Mouse (Mus musculus) cerebellum, postnatal 4 days (tissue): ENCODE results near the gene Ift22.
A peak's percentile ranks its signal among the peaks of the same experiment; 100 is the strongest.
"Not testable (repeated sequence)": the region's sequence is repeated elsewhere in the genome, so short reads cannot be mapped to it uniquely, and the experiment has no call there.

Experiments used
- DNase-seq, 2 experiments: peaks; one replicate each; pipeline ENCODE4 v3.0.0; 2022; ENCODE audit warnings: low spot score in 2 of 2, mixed read lengths in 1 of 2

Ift22 gene

DNA sequence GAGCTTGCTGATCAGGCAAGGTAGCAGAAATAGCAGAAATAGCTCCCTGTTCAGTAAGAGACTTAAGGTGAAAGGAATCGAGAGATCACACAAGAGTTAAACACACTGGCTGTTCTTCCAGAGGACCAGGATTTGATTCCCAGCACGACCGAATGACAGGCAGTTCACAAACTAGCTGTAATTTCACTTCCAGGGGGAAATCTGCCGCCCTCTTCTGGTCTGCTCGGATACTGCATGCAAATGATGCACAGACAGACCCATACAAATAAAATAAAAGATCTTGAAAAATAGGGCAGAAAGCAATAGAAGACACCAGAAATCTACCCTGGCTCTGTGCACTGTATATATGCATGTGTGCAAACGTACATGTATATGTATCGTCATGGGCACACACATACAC, 2.3 kb upstream of the Ift22 start:
- no peak for DNase-seq

DNA sequence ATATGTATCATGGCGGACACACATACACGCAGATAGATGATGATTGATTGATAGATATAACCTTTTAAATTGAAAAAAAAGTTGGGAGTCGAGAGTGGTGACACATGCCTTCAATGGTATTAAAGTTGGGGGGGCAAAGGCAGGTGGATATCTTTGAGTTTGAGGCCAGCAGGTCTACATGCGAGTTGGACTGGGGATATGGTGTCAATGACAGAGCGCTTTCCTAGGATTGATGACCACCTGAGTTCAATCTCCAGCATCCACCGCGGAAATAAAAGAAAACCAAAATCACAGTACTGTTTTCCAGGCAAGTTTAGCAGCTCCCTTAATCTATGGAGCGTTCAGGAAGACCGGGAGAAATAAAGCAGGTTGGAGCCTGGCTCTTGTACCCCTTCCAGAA, 363 bp upstream of the Ift22 start:
- DNase-seq = no peak

- no peak for DNase-seq
Measured at GRCm38 (mm10) chr5:136914183-136914582, 6.2 kb downstream of the Ift22 start.

DNA sequence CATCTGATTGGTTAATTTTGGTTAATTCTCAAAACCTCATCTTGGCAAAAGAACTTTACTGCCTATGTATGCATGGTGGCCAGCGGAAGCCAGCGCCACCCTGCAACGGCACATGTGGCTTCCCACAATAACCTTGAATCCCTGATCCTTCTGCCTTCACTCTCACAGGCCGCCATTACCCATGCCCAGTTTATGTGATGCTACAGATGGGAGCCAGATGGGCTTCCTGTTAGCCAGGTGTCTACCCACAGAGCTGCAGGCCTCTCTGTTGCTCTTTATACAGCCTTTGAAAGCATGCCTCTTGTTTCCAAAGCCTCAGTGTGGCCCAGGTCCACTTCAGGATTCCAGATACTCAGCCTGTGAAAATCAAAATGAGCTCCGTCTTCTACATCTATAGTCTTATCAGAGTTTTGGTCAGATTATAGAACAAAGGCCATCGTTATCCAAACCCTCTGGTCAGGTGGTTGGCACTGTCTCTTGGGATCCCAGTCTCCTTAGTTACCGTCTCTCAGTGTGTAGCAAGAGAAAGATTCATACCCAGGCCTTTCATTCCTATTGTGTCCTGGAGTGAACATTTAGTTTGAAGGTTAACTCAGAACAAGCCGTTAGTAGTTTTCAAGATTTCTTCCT, 9.8 kb downstream of the Ift22 start:
- no peak for DNase-seq

- peak; percentile 35 to 61 for DNase-seq
Measured at GRCm38 (mm10) chr5:136918655-136919472, 10.9 kb downstream of the Ift22 start.

DNA sequence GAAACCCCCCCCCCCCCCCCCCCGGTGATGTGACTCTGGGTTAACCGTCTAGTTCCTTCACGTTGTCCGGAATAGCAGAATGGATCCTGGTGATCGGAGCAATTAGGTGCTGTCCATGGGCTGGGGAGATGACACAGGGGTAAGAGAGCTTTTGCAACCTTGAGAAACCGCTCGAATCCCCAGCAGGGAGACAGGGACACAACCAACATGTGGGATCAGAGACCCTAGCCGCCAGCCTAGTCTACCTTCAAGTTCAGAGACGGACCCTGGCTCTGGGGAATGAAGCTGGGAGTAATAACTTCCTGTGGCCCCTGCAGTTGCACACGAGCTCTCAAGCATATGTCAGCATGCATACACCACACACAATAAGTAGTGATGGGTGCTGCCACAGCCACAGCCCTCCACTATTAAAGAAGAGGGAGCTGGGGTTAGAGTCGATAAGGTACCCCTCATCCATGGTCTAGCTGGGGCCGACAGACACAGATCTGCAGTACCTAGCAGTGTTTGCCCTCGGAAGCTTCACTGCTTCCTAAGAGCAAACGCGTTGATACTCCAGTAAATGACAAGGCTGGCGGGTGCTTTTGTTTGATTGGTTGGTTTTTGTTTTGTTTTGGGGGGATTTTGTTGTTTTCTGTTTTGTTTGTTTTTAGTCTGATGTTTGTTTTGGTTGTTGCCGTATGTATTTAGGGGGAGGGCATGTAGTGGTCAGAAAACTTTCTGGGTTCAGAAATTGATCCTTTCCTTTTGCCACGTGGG, 11.8 kb downstream of the Ift22 start:
- no peak for DNase-seq

DNA sequence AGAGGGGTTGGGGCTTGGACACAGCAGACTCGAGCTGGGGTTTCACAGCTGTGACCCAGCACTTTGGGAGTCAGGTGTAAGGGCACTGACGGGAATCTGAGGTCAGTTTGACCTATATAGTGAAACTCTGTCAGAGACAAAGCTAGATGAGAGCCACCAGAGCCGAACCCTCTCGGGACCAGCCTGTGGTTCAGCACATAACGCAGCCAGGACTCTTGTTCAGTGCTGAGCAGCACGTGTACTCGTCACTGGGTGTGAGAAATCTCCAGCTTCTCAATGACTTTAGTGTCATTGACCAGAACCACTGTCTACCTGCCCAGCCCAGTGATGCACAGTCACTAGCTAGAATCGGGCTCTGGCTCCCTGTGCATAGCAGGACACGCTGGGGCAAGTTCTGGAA, 14.9 kb downstream of the Ift22 start:
- DNase-seq = no peak

DNA sequence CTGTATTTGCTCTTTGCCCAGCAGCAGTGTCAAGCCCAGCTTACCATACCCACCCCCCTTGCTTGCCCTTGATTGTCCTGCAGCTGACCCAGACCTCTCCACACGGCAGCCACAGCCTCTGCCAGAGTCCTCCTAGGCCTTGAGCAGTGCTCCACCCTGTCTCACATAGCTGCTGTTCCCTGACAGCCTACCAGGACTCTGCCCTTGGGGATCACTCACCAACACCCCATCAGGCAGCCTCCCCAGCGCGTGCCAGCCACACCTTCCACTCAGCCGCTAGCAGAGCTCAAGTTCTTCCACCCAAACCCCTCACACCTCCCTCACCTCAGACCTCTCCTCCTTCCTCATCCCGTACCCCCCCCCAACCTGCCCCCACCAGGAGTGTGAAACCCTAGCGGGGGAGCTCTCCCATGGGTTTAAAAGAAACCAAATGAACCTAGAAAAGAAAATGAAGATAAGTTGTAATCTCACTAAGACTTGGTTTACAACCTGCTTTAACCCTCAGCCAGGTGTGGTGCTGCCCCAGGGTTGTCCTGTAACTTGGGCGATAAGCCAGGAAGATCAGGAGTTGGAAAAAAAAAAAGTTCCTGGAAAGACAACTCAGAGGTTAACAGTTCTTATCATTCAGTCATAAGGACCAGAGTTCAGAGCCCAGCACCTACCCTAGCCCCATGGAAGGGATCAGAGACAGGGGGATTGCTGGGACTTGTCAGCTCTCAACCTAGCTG, 16.0 kb downstream of the Ift22 start:
- DNase-seq = no peak

GRCm38 (mm10) chr5:136929073-136929472, 21.1 kb downstream of the Ift22 start:
- DNase-seq = peak; percentile 73 to 87

GRCm38 (mm10) chr5:136931896-136932295, 23.9 kb downstream of the Ift22 start:
- DNase-seq = no peak

DNA sequence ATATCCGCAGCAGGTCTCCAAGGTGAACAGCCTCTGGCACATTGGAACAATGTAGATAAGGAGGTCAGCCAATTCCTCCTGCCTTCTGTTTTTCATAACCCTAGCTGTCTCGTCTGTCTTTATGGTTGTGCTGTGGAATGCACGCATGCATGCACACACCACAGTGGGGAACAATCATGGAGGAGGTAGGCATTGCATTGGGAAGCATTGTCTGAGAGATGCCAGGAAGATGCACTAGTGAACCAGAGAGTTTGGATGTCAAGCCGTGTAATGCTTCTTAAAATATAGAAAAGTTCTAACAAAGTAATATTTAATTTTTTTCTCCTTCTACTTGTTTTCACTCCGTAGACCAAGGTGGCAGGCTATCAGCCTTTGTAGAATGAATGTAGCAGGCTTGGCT, 25.0 kb downstream of the Ift22 start:
- no peak for DNase-seq

GRCm38 (mm10) chr5:136933930-136934329, 26.0 kb downstream of the Ift22 start:
- DNase-seq = no peak

- no peak for DNase-seq
Measured at GRCm38 (mm10) chr5:136935905-136936695, 28.1 kb downstream of the Ift22 start.

DNA sequence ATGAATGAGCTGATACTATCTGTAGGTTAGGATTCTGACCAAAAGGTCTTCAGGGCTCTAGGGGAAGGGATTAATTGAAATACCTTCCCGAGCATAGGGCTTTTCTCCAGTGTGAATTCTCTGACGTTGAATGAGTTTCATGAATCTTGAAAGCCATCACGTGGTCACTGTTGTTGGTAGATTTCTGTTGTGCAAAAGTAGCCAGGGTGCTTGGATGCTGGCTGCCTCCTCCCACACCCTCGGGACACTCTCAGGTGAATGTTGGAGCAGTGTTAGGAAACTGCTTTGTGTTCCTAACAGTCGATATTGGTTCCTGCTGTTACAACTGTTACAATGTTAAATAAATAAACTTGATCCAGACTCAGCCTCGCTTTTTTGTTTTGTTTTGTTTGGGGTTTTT, 28.8 kb downstream of the Ift22 start:
- DNase-seq = no peak

- DNase-seq = no peak
Measured at GRCm38 (mm10) chr5:136937621-136938020, 29.7 kb downstream of the Ift22 start.

DNA sequence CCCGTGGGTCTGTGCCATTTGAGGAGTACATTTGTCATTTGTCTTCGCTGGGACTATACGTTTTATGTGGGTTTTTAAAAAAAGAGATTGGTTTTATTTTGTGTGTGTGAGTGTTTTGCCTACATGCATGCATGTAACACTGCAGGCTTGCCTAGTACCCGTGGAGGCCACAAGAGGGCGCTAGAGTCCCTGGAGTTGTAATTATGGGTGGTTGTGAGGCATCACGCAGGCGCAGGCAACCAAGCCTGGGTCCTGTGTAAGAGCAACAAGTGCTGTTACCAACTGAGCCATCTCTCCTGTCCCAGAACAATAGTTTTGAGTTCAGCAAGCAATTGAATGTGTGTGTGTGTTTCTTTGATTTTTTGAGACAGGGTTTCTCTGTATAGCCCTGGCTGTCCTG, 31.3 kb downstream of the Ift22 start:
- no peak for DNase-seq

DNA sequence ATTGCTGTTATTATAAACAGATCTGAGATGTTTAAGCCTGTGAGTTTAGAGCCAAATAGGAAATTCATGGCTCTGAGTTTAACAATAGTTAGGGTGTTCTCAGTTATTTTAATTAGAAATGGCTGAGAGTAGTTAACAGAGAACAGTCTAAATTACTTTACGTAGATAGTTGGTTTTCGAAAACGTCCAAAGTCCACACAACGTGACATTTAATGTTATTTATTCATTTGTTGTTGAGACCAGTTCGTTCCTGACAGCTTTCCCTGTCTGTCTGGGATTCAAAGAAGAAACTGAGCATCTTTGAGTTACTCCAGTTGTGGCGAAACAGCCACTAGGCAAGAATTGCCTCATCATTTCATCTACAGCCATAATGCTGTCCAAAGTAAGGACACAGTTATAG, 32.1 kb downstream of the Ift22 start:
- not testable (repeated sequence) for DNase-seq

DNA sequence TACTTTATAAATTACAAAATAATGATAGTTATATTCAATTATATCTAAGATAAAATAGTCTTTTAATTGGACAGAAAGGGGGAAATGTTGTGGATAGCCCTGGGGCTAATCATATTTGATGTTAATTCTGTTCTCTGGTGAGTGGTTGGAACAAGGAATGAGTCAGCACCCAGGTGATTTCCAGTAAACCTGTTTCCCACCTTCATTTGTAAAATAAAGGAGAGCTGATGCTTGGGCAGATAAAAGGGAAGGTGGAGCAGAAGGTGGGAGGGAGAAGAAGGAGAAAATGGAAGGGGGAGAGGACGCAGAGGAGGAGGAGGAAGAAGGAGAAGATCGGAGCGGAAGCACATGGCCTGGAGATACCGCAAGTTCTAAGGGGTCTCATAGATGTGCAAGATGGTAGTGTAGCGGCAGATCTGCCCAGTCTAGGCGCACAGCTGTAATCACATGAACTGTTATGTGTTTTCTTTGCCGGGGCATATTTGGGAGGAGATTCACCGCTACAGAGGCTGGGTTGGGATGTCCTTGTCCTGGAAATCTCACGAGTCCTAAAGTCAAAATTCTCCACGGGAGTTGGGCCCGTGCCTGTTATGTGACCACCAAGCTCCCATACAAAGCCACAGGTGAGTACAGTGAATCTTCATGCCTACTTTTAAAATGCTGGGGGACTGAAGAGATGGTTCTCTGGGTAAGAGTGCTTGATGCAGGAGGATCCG, 33.1 kb downstream of the Ift22 start:
- no peak for DNase-seq

DNA sequence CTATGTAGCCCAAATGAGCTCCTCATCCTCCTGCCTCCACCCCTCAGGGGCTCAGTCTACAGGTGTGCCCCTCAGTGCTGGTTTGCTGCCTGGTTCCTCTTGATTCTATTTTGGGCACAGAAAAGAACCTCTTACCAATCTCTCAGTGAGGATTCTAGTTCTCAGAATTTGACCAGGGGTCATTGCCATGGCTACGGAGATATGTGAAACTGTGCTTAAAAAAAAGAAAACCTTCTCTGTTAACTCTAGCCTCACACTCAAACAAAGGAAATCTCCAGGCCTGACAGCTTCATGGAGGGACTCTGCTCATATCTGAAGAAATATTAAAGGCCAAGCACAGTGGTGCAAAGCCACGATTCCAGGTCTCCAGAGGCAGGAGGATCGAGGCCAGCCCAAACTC, 34.8 kb downstream of the Ift22 start:
- no peak for DNase-seq

GRCm38 (mm10) chr5:136943382-136943781, 35.4 kb downstream of the Ift22 start:
- DNase-seq = no peak

DNA sequence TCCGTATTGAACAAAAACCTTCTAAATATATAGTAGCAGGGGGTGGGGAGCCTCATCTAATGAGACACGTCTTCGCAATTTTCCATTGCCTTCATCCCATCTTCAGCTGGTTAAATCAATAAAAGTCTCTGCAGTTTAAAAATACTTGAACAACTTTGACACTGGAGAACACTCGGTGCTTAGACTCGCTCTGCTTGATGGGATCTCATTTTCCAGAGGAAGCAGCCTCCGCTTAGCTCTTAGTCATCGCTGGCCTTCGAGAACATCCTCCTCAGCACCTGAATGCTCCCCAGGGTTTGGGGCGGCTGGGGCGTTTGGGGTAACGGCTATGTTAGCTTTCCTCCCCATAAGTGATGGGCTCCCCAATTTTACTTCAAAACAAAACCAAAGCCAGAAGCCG, 37.1 kb downstream of the Ift22 start:
- DNase-seq = no peak
